Mouse (Mus musculus): ENCODE measurements around the gene Gm28035. TPM values are rescaled to one million over a fixed set of nuclear protein-coding genes. Genes with fewer than 3 reads are reported as not detected.

The Gm28035 gene
- total and polyA plus RNA-seq, 3 experiments = 4.6 to 7.6 (median 6.0) TPM

DNA sequence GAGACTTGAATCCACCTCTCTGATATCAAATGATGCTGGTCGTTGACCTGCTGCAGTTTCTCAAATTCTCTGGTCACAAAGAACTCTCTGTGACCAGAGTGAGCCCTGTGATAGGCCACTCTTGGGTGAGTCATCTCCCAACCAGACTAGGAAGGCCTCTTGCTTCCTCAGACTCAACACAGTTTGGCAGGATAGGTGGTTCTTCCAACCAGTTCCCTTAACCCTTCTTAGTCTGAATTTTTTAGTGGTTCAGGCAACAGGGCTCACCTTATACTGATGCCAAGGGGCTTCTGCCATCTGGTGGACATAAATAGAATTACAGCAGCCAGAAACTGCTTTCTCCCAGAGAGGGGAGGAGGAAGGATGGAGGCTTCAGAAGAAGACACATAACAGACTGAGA is 29.8 kb downstream of the Gm28035 start:
- Histone ChIP-seq H3K79me2 (replicated peaks; ENCODE audit: control insufficient read depth, insufficient read depth, low read length) (no peaks in the 10 kb centered on the region), H3K4me3 (no peak overlapping the region), H3K27me3 (ENCODE audit: control insufficient read depth, insufficient read depth, low read length) (no peaks in the 10 kb centered on the region), H3K9ac (ENCODE audit: low read depth, low read length) (peak overlapping the region; percentile 25; the same call in 1 of the 2 replicates), H3K27ac (peak overlapping the region; percentile 80), H3K36me3 (ENCODE audit: control insufficient read depth, insufficient read depth, low read length) (peaks cover 6% of the 10 kb centered on the region), H3K4me1 (ENCODE audit: control insufficient read depth, insufficient read depth, low read length) (peaks cover 30% of the 10 kb centered on the region)
- WGBS = 0% methylated on average over 1 of the region's 1 CpGs
- TF ChIP-seq CTCF (IDR thresholded peaks at IDR 0.05) (peak; percentile 99; the same call in 1 of the 2 replicates), POLR2A (IDR thresholded peaks at IDR 0.05; ENCODE audit: insufficient read depth, low read depth, low read length) (peak; percentile 72), EP300 (IDR thresholded peaks at IDR 0.05; ENCODE audit: insufficient read depth, low read depth, low read length) (peak; percentile 75; the same call in 1 of the 2 replicates)
- intact Hi-C loops (cut with DNase I) = loop anchor here (1.0 to 2.0 kb wide), 5 partner anchors 33 to 141 kb away; partner anchors contain the start of genes Endog, Lrrc8a and Spout1
- peak; percentile 68 to 82 for DNase-seq

GRCm38 (mm10) chr2:30280743-30281142 is 40.4 kb downstream of the Gm28035 start, which contains the start of gene Gm28038:
Gene Gm28038 (plus strand): TSS chr2:30281043.
- intact Hi-C loops (cut with DNase I) = no loop called here
- Histone ChIP-seq H3K27me3 (ENCODE audit: control insufficient read depth, insufficient read depth, low read length) (no peaks in the 10 kb centered on the region), H3K4me3 (no peak within 1 kb of the TSS), H3K36me3 (ENCODE audit: control insufficient read depth, insufficient read depth, low read length) (no peaks in the 10 kb centered on the region), H3K4me1 (ENCODE audit: control insufficient read depth, insufficient read depth, low read length) (no peaks in the 10 kb centered on the region), H3K9ac (ENCODE audit: low read depth, low read length) (no peak within 1 kb of the TSS), H3K79me2 (replicated peaks; ENCODE audit: control insufficient read depth, insufficient read depth, low read length) (no peaks in the 10 kb centered on the region; the same call in 1 of the 2 replicates), H3K27ac (no peak within 1 kb of the TSS)
- no peak for TF ChIP-seq EP300 (IDR thresholded peaks at IDR 0.05; ENCODE audit: insufficient read depth, low read depth, low read length)
- TF ChIP-seq CTCF (IDR thresholded peaks at IDR 0.05) = no peak
- no peak for TF ChIP-seq POLR2A (IDR thresholded peaks at IDR 0.05; ENCODE audit: insufficient read depth, low read depth, low read length)
- DNase-seq = no peak
- 92% methylated on average over 11 of the region's 11 CpGs for WGBS

DNA sequence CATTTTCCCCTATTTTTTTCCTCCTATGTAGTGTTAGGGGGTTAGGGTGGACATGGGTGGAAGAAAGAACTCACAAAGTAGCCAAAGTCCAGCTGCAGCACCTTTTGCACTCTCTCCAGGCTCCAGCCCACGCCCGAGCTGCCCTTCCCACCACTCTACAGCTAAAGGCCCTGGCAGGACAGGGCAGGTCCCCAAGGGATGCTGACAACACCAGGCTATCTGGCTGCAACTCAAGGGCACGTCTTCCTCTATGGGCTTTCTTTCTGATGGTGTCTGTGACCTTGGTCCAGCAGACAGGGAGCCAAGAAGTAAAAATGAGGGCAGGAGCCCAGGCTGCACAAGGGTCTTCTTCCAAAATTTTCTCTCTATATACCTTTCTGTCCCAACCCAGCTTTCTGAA is 41.3 kb downstream of the Gm28035 start:
- H3K79me2 ChIP-seq (replicated peaks; ENCODE audit: control insufficient read depth, insufficient read depth, low read length) = peaks cover 1% of the 10 kb centered on the region
- TF ChIP-seq EP300 (IDR thresholded peaks at IDR 0.05; ENCODE audit: insufficient read depth, low read depth, low read length) (no peak), POLR2A (IDR thresholded peaks at IDR 0.05; ENCODE audit: insufficient read depth, low read depth, low read length) (no peak), CTCF (IDR thresholded peaks at IDR 0.05) (no peak)
- 39% methylated on average over 3 of the region's 3 CpGs for WGBS
- H3K36me3 ChIP-seq (ENCODE audit: control insufficient read depth, insufficient read depth, low read length) = no peaks in the 10 kb centered on the region
- no peak overlapping the region for H3K4me3 ChIP-seq
- H3K27ac ChIP-seq = no peak overlapping the region
- intact Hi-C loops (cut with DNase I) = no loop called here
- DNase-seq = no peak
- no peaks in the 10 kb centered on the region for H3K27me3 ChIP-seq (ENCODE audit: control insufficient read depth, insufficient read depth, low read length)
- no peaks in the 10 kb centered on the region for H3K4me1 ChIP-seq (ENCODE audit: control insufficient read depth, insufficient read depth, low read length)
- no peak overlapping the region for H3K9ac ChIP-seq (ENCODE audit: low read depth, low read length)

DNA sequence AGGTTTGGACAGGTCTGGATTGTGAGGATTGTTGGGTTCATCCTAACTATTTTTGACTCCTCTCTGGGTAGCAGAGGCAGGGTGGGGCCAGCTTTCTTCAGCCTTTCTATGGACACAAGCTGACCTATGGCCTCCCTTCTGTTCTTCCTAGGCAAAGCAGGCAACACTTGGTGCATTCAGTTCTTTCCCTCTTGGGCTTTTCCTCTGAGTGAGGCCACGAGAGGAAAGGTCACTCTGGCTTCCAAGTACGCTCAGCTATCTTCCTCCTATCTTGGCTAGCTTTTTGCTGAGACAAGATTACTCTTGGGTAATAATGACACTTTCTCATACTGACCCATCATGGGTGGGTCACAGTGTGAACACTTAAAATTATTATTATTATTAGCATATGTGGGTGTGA is 42.8 kb downstream of the Gm28035 start:
- intact Hi-C loops (cut with DNase I) = no loop called here
- no peaks in the 10 kb centered on the region for H3K36me3 ChIP-seq (ENCODE audit: control insufficient read depth, insufficient read depth, low read length)
- peaks cover 1% of the 10 kb centered on the region for H3K79me2 ChIP-seq (replicated peaks; ENCODE audit: control insufficient read depth, insufficient read depth, low read length)
- H3K4me1 ChIP-seq (ENCODE audit: control insufficient read depth, insufficient read depth, low read length) = peaks cover 2% of the 10 kb centered on the region; the same call in 1 of the 2 replicates
- TF ChIP-seq EP300 (IDR thresholded peaks at IDR 0.05; ENCODE audit: insufficient read depth, low read depth, low read length) (no peak), CTCF (IDR thresholded peaks at IDR 0.05) (no peak), POLR2A (IDR thresholded peaks at IDR 0.05; ENCODE audit: insufficient read depth, low read depth, low read length) (no peak)
- WGBS = 61% methylated on average over 2 of the region's 2 CpGs
- H3K27ac ChIP-seq = no peak overlapping the region
- H3K4me3 ChIP-seq = no peak overlapping the region
- no peak overlapping the region for H3K9ac ChIP-seq (ENCODE audit: low read depth, low read length)
- no peaks in the 10 kb centered on the region for H3K27me3 ChIP-seq (ENCODE audit: control insufficient read depth, insufficient read depth, low read length)
- no peak for DNase-seq

DNA sequence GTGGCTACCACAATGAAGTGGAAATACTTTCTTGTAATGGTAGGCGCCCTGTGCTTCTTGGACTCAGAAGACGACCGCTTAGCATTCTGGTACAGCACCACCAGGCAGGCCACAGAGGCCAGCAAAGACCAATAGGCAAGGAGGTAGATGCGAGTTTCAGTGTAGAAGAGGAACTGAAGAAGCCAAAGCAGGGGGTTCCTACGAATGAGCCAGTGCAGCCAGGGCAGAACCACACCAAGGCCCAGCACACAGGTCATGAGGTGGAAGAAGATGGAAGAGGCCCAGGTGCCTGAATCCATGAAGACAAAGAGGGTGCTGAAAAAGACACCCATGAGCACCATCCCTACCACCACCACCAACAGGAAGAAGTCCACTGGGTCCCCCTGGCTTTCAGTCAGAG is 44.6 kb downstream of the Gm28035 start:
- H3K27ac ChIP-seq = no peak overlapping the region
- intact Hi-C loops (cut with DNase I) = loop anchor here (5.0 kb wide), 2 partner anchors 113 to 153 kb away; partner anchors contain the start of genes Endog and Tbc1d13
- H3K4me1 ChIP-seq (ENCODE audit: control insufficient read depth, insufficient read depth, low read length) = peaks cover 2% of the 10 kb centered on the region; the same call in 1 of the 2 replicates
- H3K9ac ChIP-seq (ENCODE audit: low read depth, low read length) = no peak overlapping the region
- DNase-seq = no peak
- H3K4me3 ChIP-seq = no peak overlapping the region
- H3K36me3 ChIP-seq (ENCODE audit: control insufficient read depth, insufficient read depth, low read length) = no peaks in the 10 kb centered on the region
- TF ChIP-seq CTCF (IDR thresholded peaks at IDR 0.05) (no peak), POLR2A (IDR thresholded peaks at IDR 0.05; ENCODE audit: insufficient read depth, low read depth, low read length) (no peak), EP300 (IDR thresholded peaks at IDR 0.05; ENCODE audit: insufficient read depth, low read depth, low read length) (no peak)
- H3K79me2 ChIP-seq (replicated peaks; ENCODE audit: control insufficient read depth, insufficient read depth, low read length) = peaks cover 1% of the 10 kb centered on the region
- 87% methylated on average over 5 of the region's 5 CpGs for WGBS
- H3K27me3 ChIP-seq (ENCODE audit: control insufficient read depth, insufficient read depth, low read length) = no peaks in the 10 kb centered on the region

DNA sequence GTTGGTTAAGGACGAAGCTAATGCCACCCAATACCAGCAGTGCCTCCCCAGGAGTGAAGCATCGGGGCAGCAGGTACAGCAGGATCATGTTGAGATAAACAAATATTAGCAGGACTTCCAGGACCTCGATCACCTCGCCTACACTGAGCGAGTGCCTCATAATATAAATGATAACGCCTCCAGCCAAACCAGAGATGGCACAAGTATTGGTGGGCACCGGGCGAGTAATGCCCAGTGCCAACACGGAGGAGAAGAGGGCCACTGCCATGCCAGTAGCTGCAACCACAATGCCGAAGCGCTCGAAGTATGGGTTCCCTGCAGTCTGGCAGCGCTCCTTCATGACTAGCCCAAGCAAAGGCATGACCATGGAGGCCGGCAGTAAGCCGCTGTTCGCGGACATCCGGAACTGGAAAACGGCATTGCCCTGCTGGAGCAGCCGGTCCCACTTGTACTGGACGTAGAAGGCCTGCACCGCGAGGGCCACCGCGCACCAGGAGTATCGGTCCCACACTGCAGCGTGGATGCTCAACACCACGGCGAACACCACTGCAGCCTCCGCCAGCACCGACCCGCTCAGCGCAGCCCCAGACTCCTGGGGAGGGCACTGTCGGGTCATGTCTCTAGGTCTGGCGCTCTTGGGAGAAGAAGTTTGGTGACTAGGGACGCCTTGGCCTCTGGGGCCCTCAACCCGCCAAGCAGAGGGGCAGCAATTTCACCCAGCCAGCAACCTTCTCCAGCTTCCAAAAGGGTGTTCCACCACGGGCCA is 45.2 kb downstream of the Gm28035 start:
- WGBS = 11% methylated on average over 38 of the region's 38 CpGs
- peak overlapping the region; percentile 89 for H3K4me3 ChIP-seq
- TF ChIP-seq POLR2A (IDR thresholded peaks at IDR 0.05; ENCODE audit: insufficient read depth, low read depth, low read length) = no peak
- no peak for TF ChIP-seq EP300 (IDR thresholded peaks at IDR 0.05; ENCODE audit: insufficient read depth, low read depth, low read length)
- TF ChIP-seq CTCF (IDR thresholded peaks at IDR 0.05) = no peak
- H3K36me3 ChIP-seq (ENCODE audit: control insufficient read depth, insufficient read depth, low read length) = no peaks in the 10 kb centered on the region
- DNase-seq = peak in 1 of 2 experiments; percentile 34
- intact Hi-C loops (cut with DNase I) = loop anchor here (5.0 kb wide), 2 partner anchors 113 to 153 kb away; partner anchors contain the start of genes Endog and Tbc1d13
- peaks cover 1% of the 10 kb centered on the region for H3K79me2 ChIP-seq (replicated peaks; ENCODE audit: control insufficient read depth, insufficient read depth, low read length)
- peaks cover 2% of the 10 kb centered on the region; the same call in 1 of the 2 replicates for H3K4me1 ChIP-seq (ENCODE audit: control insufficient read depth, insufficient read depth, low read length)
- H3K27me3 ChIP-seq (ENCODE audit: control insufficient read depth, insufficient read depth, low read length) = no peaks in the 10 kb centered on the region
- peak overlapping the region; percentile 79 for H3K9ac ChIP-seq (ENCODE audit: low read depth, low read length)
- peak overlapping the region; percentile 78 for H3K27ac ChIP-seq
